Mouse (Mus musculus): ENCODE measurements at regions not wholly inside any gene's neighbourhood (a gene's known extent, or its start where the extent isn't known, plus 50 kb on each side); places are given as distances from the start of the nearest gene placed in this dataset.

- Histone ChIP-seq H3K4me1 (ENCODE audit: control insufficient read depth in 1 of 2, insufficient read depth in 2 of 2) (no peaks in the 10 kb centered on the region), H3K79me2 (replicated peaks; ENCODE audit: control insufficient read depth, extremely low read depth, insufficient read depth, poor library complexity, severe bottlenecking) (no peaks in the 10 kb centered on the region), H3K9me3 (replicated peaks; ENCODE audit: low read length) (peaks cover 40% of the 10 kb centered on the region), H3K9ac (ENCODE audit: insufficient read depth, low read depth) (no peak overlapping the region), H3K27ac (ENCODE audit: insufficient read depth, low read depth) (no peak overlapping the region), H3K4me3 (replicated peaks in 1 of 3; ENCODE audit: low read depth in 2 of 3, low read length in 2 of 3, poor library complexity in 1 of 3) (no peak overlapping the region), H3K27me3 (replicated peaks) (no peaks in the 10 kb centered on the region), H3K4me2 (ENCODE audit: insufficient read depth, low read depth, poor library complexity, severe bottlenecking) (no peak overlapping the region), H3K36me3 (replicated peaks in 1 of 2; ENCODE audit: control insufficient read depth in 1 of 2, insufficient read depth in 1 of 2, low read length in 1 of 2) (no peaks in the 10 kb centered on the region)
- DNase-seq (ENCODE audit: extremely low read depth) = no peak
- dilution Hi-C loops (cut with MboI; ENCODE audit: extremely low pct_ligation_motif_present, extremely low pct_unique_long_range_greater_than_20kb, low sequenced_read_pairs) (no loop called here), in situ Hi-C loops (cut with MboI; ENCODE audit: low pct_ligation_motif_present, low pct_unique_long_range_greater_than_20kb, low sequenced_read_pairs) (no loop called here)
- no peak for TF ChIP-seq KAT2A (IDR thresholded peaks at IDR 0.05; ENCODE audit: insufficient replicate concordance, low read length)
- TF ChIP-seq POLR2AphosphoS2 (IDR thresholded peaks at IDR 0.05; ENCODE audit: low read depth, low read length) = no peak
- no peak for TF ChIP-seq EP300 (IDR thresholded peaks at IDR 0.05; ENCODE audit: low read length)
- TF ChIP-seq TCF12 (IDR thresholded peaks at IDR 0.05; ENCODE audit: low read depth, low read length) = no peak
- no peak for TF ChIP-seq SIN3A (IDR thresholded peaks at IDR 0.05; ENCODE audit: low read length)
- no peak for TF ChIP-seq RCOR1 (conservative IDR thresholded peaks at IDR 0.05; ENCODE audit: low read depth, low read length)
- TF ChIP-seq NRF1 (IDR thresholded peaks at IDR 0.05; ENCODE audit: low read depth, low read length) = no peak
- no peak for TF ChIP-seq IRF4 (IDR thresholded peaks at IDR 0.05; ENCODE audit: low read depth, low read length)
- no peak for TF ChIP-seq USF2 (conservative IDR thresholded peaks at IDR 0.05; ENCODE audit: low read depth, low read length)
- no peak for TF ChIP-seq JUND (conservative IDR thresholded peaks at IDR 0.05; ENCODE audit: low read depth, low read length)
- no peak for TF ChIP-seq ZC3H11A (IDR thresholded peaks at IDR 0.05; ENCODE audit: low read depth, low read length)
- TF ChIP-seq ZKSCAN1 (IDR thresholded peaks at IDR 0.05; ENCODE audit: borderline replicate concordance, low read depth, low read length) = no peak
- no peak for TF ChIP-seq TBP (conservative IDR thresholded peaks at IDR 0.05; ENCODE audit: low read depth, low read length)
- no peak for TF ChIP-seq GABPA (IDR thresholded peaks at IDR 0.05; ENCODE audit: insufficient replicate concordance, low read depth, low read length)
- TF ChIP-seq ZMIZ1 (IDR thresholded peaks at IDR 0.05; ENCODE audit: low read depth, low read length) = no peak
- TF ChIP-seq MEF2A (IDR thresholded peaks at IDR 0.05; ENCODE audit: borderline replicate concordance, low read depth, low read length) = no peak
These were observed 294.2 kb upstream of the Gria1 start for GRCm38 (mm10) chr11:56716953-56717352.

- H3K4me2 ChIP-seq (ENCODE audit: insufficient read depth, low read depth, poor library complexity, severe bottlenecking) = no peak overlapping the region
- in situ Hi-C loops (cut with MboI; ENCODE audit: low pct_ligation_motif_present, low pct_unique_long_range_greater_than_20kb, low sequenced_read_pairs) (no loop called here), dilution Hi-C loops (cut with MboI; ENCODE audit: extremely low pct_ligation_motif_present, extremely low pct_unique_long_range_greater_than_20kb, low sequenced_read_pairs) (no loop called here)
- no peak for DNase-seq (ENCODE audit: extremely low read depth)
- no peaks in the 10 kb centered on the region for H3K36me3 ChIP-seq (replicated peaks in 1 of 2; ENCODE audit: control insufficient read depth in 1 of 2, insufficient read depth in 1 of 2, low read length in 1 of 2)
- H3K4me1 ChIP-seq (ENCODE audit: control insufficient read depth in 1 of 2, insufficient read depth in 2 of 2) = no peaks in the 10 kb centered on the region
- H3K27ac ChIP-seq (ENCODE audit: insufficient read depth, low read depth) = no peak overlapping the region
- peaks cover 49% of the 10 kb centered on the region for H3K9me3 ChIP-seq (replicated peaks; ENCODE audit: low read length)
- TF ChIP-seq MAX (IDR thresholded peaks at IDR 0.05; ENCODE audit: low read length) (no peak), NELFE (IDR thresholded peaks at IDR 0.05; ENCODE audit: low read depth, low read length) (no peak), EP300 (IDR thresholded peaks at IDR 0.05; ENCODE audit: low read length) (no peak), ZNF384 (IDR thresholded peaks at IDR 0.05; ENCODE audit: low read depth, low read length) (no peak), USF2 (conservative IDR thresholded peaks at IDR 0.05; ENCODE audit: low read depth, low read length) (no peak), USF1 (IDR thresholded peaks at IDR 0.05; ENCODE audit: low read depth, low read length) (no peak), SMC3 (IDR thresholded peaks at IDR 0.05; ENCODE audit: low read depth, low read length) (no peak), POLR2A (IDR thresholded peaks at IDR 0.05; ENCODE audit: low read depth, low read length) (no peak), MYC (IDR thresholded peaks at IDR 0.05; ENCODE audit: low read depth, low read length) (no peak), TCF12 (IDR thresholded peaks at IDR 0.05; ENCODE audit: low read depth, low read length) (no peak), SIN3A (IDR thresholded peaks at IDR 0.05; ENCODE audit: low read length) (no peak), ELF1 (IDR thresholded peaks at IDR 0.05; ENCODE audit: low read depth, low read length) (no peak), NRF1 (IDR thresholded peaks at IDR 0.05; ENCODE audit: low read depth, low read length) (no peak), ETS1 (conservative IDR thresholded peaks at IDR 0.05; ENCODE audit: low read depth, low read length) (no peak), UBTF (IDR thresholded peaks at IDR 0.05; ENCODE audit: low read depth, low read length) (no peak), MEF2A (IDR thresholded peaks at IDR 0.05; ENCODE audit: borderline replicate concordance, low read depth, low read length) (no peak), GABPA (IDR thresholded peaks at IDR 0.05; ENCODE audit: insufficient replicate concordance, low read depth, low read length) (no peak), PAX5 (IDR thresholded peaks at IDR 0.05; ENCODE audit: low read length) (no peak)
- H3K27me3 ChIP-seq (replicated peaks) = no peaks in the 10 kb centered on the region
- no peaks in the 10 kb centered on the region for H3K79me2 ChIP-seq (replicated peaks; ENCODE audit: control insufficient read depth, extremely low read depth, insufficient read depth, poor library complexity, severe bottlenecking)
- H3K4me3 ChIP-seq (replicated peaks in 1 of 3; ENCODE audit: low read depth in 2 of 3, low read length in 2 of 3, poor library complexity in 1 of 3) = no peak overlapping the region
- no peak overlapping the region for H3K9ac ChIP-seq (ENCODE audit: insufficient read depth, low read depth)
These were observed 286.0 kb upstream of the Gria1 start for GRCm38 (mm10) chr11:56725141-56725540.
